Mouse (Mus musculus) embryonic fibroblast, embryonic 13.5 days (primary cell): ENCODE results near the gene Ddx39. TPM values are rescaled to one million over a fixed set of nuclear protein-coding genes. Genes with fewer than 3 reads are reported as not detected.

Experiments
- H3K27ac ChIP-seq: 2 replicates; pipeline ENCODE4 v1.5.1; 2012; ENCODE audit warnings: low read length, control low read depth, inconsistent platforms; ENCODE audit not compliant: insufficient read depth
- H3K4me1 ChIP-seq: 2 replicates; pipeline ENCODE4 v1.6.1; 2011; ENCODE audit warnings: low read length; ENCODE audit not compliant: control insufficient read depth, insufficient read depth
- H3K4me3 ChIP-seq: 2 replicates; pipeline ENCODE4 v1.5.1; 2011; ENCODE audit warnings: mild to moderate bottlenecking, control low read depth, low read length; ENCODE audit not compliant: insufficient read depth
- CTCF ChIP-seq: IDR thresholded peaks from 2 replicates; pipeline ENCODE4 v1.5.1; 2011; ENCODE audit warnings: mild to moderate bottlenecking, control low read depth, low read length, moderate library complexity, borderline replicate concordance; ENCODE audit not compliant: insufficient read depth
- POLR2A ChIP-seq: IDR thresholded peaks from 2 replicates; pipeline ENCODE4 v1.6.1; 2011; ENCODE audit warnings: low read depth, mild to moderate bottlenecking, control low read depth, low read length, moderate library complexity
- polyA plus RNA-seq: library from polyadenylated mRNA; stranded (reverse); fragments of >200 nt; gene quantifications from 2 replicates; pipeline ENCODE4 v1.2.4, GENCODE M21; 2011; ENCODE audit warnings: low read depth; ENCODE audit not compliant: missing spikeins, insufficient read length

Ddx39 gene
- polyA plus RNA-seq, 1 experiment = 64.2 TPM

GRCm38 (mm10) chr8:83742968-83743367 is 28.0 kb downstream of the Ddx39 start:
- TF ChIP-seq POLR2A (no peak), CTCF (no peak)
- H3K4me1 ChIP-seq = peaks cover 13% of the 10 kb centered on the region
- no peak overlapping the region for H3K27ac ChIP-seq
- H3K4me3 ChIP-seq = no peak overlapping the region

DNA sequence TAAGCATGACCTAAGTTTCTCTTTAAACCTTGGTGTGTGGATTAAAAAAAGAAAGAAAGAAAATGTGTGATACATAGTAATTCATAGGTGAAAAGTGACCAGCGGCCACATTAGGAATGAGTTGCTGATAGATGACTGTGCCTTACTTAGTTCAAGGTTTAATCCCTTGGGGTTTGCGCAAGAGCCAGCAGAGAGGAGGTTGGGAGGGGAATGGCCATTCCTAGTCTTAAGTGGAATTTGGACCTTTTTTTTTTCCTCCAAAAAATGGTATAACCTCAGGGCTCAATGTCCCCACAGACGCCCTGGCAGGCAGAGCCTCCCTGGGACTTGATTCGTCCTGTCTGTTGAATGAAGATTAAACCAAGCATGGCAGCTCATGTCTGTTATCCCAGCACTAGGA is 29.1 kb downstream of the Ddx39 start:
- no peak overlapping the region for H3K4me3 ChIP-seq
- H3K27ac ChIP-seq = no peak overlapping the region
- TF ChIP-seq CTCF (no peak), POLR2A (no peak)
- H3K4me1 ChIP-seq = peaks cover 3% of the 10 kb centered on the region; the same call in 1 of the 2 replicates

DNA sequence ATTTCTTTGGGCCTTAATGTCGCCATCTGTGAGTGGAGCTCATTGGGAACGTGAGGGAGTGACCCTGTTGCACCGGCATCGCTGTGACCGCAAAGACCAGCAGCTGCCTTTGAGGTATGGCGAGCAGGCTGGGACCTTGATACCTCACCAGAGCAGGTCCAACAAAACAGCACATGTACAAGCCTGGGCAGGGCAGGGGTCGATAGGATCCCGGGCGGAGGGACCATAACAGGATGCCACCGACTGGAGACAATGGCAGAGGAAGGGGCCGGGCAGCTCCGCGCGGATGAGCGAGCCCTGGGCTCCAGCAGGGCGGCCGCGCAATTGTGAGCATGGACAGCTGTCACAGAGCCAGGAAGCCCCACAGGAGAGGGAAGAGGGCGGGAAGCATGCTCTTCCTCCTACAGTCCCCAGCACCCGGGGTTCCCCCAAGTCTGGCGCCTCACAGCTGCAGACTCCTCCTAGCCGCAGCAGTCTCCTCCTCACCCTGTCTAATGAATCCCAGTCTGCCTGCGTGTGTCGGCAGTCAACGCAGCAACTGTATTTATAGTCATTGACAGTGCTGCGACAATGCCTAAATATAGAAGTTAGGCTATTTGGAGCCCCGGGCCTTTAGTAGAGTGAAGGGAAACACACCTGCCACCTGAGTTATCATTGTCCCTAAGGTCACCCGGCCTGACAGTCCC is 32.8 kb downstream of the Ddx39 start:
- TF ChIP-seq CTCF (no peak), POLR2A (no peak)
- Histone ChIP-seq H3K4me1 (no peaks in the 10 kb centered on the region), H3K27ac (no peak overlapping the region), H3K4me3 (no peak overlapping the region)

- H3K4me1 ChIP-seq = no peaks in the 10 kb centered on the region
- H3K4me3 ChIP-seq = no peak overlapping the region
- H3K27ac ChIP-seq = no peak overlapping the region
- TF ChIP-seq CTCF (no peak), POLR2A (no peak)
Observed at GRCm38 (mm10) chr8:83748708-83749107, 33.7 kb downstream of the Ddx39 start.

GRCm38 (mm10) chr8:83749265-83749664 is 34.3 kb downstream of the Ddx39 start:
- H3K27ac ChIP-seq = no peak overlapping the region
- no peaks in the 10 kb centered on the region for H3K4me1 ChIP-seq
- no peak for TF ChIP-seq CTCF
- TF ChIP-seq POLR2A = no peak
- H3K4me3 ChIP-seq = no peak overlapping the region

- no peaks in the 10 kb centered on the region for H3K4me1 ChIP-seq
- no peak overlapping the region for H3K27ac ChIP-seq
- H3K4me3 ChIP-seq = no peak overlapping the region
- TF ChIP-seq POLR2A (no peak), CTCF (no peak)
Observed at GRCm38 (mm10) chr8:83754149-83754548, 39.2 kb downstream of the Ddx39 start.

DNA sequence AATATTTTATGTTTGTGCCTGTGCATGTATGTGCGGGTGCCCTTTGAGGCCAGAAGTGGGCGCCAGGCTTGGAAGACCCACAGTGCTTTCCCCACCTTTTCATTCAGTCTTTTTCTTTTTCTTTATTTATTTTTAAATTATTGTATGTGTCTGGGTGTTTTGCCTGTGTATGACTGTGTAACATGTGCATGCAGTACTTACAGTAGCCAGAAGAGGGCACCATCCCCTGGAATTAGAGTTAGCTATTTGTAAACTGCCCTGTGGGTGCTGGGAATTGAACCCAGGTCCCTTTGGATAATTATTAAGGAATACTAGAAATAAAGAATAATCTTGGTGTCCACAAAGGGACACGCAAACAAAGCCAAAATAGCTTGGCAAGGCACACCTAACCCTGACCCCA is 41.3 kb downstream of the Ddx39 start:
- Histone ChIP-seq H3K27ac (no peak overlapping the region), H3K4me3 (no peak overlapping the region), H3K4me1 (0 out of 2 replicates have a peak, but pooled peaks cover 3% of the 10 kb centered on the region)
- no peak for TF ChIP-seq CTCF
- TF ChIP-seq POLR2A = no peak

DNA sequence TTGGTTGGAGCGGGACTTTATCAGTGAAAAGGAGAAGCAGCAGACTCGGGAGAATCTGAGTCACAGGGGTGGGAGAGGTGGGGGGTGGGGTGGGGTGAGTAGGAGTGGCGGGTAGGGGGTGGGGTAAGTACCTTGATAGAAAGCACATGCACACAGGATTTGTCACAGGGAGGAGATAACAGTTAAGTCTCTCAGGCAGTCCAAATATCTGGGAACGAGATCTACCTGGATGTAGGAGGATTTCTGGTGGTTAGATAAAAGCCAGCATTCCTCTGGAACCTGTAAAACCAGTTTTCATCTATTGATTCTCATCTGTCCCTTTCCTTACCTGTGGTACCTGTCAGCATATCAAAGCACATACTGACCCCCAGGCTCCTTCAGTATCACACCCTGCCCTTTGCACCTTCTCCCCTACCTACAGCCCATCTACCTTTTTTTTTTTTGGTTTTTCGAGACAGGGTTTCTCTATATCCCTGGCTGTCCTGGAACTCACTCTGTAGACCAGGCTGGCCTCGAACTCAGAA is 42.2 kb downstream of the Ddx39 start:
- no peak for TF ChIP-seq POLR2A
- TF ChIP-seq CTCF = no peak
- Histone ChIP-seq H3K27ac (no peak overlapping the region), H3K4me1 (0 out of 2 replicates have a peak, but pooled peaks cover 3% of the 10 kb centered on the region), H3K4me3 (no peak overlapping the region)

GRCm38 (mm10) chr8:83758298-83758697 is 43.3 kb downstream of the Ddx39 start:
- Histone ChIP-seq H3K4me1 (0 out of 2 replicates have a peak, but pooled peaks cover 3% of the 10 kb centered on the region), H3K27ac (no peak overlapping the region), H3K4me3 (no peak overlapping the region)
- TF ChIP-seq CTCF (no peak), POLR2A (no peak)

DNA sequence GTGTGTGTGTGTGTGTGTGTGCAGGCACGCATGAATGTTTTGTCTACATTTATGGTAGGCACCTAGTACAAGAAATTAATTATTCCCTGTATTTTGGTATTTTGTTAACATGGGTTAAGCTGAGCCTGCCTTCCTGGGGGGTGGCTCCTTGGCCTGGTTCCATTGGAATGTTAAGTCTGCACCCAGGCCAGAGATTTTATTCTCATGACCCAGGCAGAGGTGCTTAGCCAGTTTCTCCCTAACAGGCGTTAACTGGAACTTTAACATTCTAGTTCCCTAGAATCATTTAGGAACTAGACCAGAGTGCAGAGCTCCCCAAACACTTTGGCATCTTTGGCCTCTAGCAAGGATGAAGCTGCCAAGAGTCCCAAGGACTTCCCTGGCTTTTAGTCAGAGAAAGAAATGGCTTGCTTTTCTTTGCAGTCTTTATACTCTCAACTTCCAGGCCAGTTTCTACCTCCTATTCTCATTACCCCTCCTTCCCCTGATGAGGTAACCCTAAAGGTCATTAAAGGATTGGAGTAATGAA is 44.3 kb downstream of the Ddx39 start:
- TF ChIP-seq POLR2A (no peak), CTCF (no peak)
- H3K4me3 ChIP-seq = no peak overlapping the region
- H3K27ac ChIP-seq = no peak overlapping the region
- H3K4me1 ChIP-seq = 0 out of 2 replicates have a peak, but pooled peaks cover 3% of the 10 kb centered on the region
